Mouse (Mus musculus): ENCODE data around the gene Zbtb8b. TPM values are rescaled to one million over a fixed set of nuclear protein-coding genes. Genes with fewer than 3 reads are reported as not detected.
"Not testable (repeated sequence)": the region's sequence is repeated elsewhere in the genome, so short reads cannot be mapped to it uniquely, and the experiment has no call there.

The Zbtb8b gene
- polyA plus RNA-seq, 1 experiment from 2014 or later = 6.0 TPM

- peaks cover 4% of the 10 kb centered on the region; the same call in 1 of the 2 replicates for H3K27me3 ChIP-seq
- peaks cover 4% of the 10 kb centered on the region for H3K4me1 ChIP-seq
- no peak overlapping the region for H3K4me3 ChIP-seq
- no peak for ATAC-seq (ENCODE audit: low FRiP score)
- H3K27ac ChIP-seq = no peak overlapping the region
- no peak overlapping the region for H3K9ac ChIP-seq
- no peaks in the 10 kb centered on the region for H3K36me3 ChIP-seq
- no peaks in the 10 kb centered on the region for H3K9me3 ChIP-seq (replicated peaks)
- no peak overlapping the region for H3K4me2 ChIP-seq (replicated peaks)
- WGBS = 61% methylated on average over 5 of the region's 5 CpGs
Measured at GRCm38 (mm10) chr4:129456126-129456525, 15.5 kb upstream of the Zbtb8b start.

DNA sequence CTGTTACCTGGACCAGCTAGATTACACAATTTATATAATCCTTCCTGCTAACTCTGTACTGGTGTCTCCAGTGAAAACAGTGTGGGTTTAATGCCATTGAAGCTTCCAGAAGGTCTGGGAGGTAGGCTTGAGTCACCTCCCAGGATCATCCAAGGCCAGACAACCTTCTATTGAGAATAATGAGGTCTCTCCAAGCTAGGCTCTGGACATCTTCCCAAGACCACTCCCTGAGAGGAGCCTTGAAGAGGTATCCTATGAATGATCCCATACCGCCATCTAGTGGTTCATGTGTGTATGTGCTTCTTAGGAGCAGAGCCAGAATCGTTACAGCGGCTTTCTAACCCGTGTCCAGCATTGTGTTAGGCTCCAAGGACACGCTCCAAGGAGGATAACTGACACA, 14.6 kb upstream of the Zbtb8b start:
- ATAC-seq (ENCODE audit: low FRiP score) = peak; percentile 66; the same call in 1 of the 2 replicates
- Histone ChIP-seq H3K36me3 (no peaks in the 10 kb centered on the region), H3K27ac (no peak overlapping the region), H3K4me1 (no peaks in the 10 kb centered on the region), H3K4me2 (replicated peaks) (no peak overlapping the region), H3K27me3 (peaks cover 4% of the 10 kb centered on the region; the same call in 1 of the 2 replicates), H3K4me3 (no peak overlapping the region), H3K9me3 (replicated peaks) (no peaks in the 10 kb centered on the region), H3K9ac (no peak overlapping the region)
- WGBS = 2% methylated on average over 5 of the region's 5 CpGs

DNA sequence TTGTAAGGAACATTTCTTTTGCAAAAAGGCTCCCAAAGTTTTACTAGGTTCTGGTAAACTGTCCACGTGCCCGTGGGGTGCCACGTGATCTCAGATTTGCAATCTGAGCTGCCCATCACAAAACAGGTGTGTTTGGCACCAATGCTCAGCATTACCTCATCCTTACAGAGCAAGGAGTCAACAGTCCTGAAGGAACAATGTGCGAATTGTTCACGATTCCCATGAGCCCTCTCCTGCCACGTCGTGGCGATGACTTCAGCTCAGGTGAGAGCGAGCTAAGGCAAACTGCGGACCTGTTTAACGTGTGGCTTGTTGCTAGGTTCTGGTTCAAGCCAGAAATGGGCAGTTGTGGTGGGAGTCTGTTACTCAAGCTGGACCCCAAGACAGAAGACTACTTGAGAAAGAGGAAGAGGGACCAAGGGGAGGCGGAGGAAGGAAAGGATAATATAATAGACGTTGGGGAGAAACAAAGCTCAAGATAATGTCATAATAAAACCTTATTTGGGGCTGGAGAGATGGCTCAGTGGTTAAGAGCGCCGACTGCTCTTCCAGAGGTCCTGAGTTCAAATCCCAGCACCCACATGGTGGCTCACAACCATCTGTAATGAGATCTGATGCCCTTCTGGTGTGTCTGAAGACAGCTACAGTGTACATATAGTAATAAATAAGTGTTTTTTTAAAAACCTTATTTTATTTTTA, 11.0 kb upstream of the Zbtb8b start:
- WGBS = 82% methylated on average over 15 of the region's 15 CpGs
- Histone ChIP-seq H3K4me3 (no peak overlapping the region), H3K36me3 (no peaks in the 10 kb centered on the region), H3K4me2 (replicated peaks) (no peak overlapping the region), H3K9me3 (replicated peaks) (no peaks in the 10 kb centered on the region), H3K27ac (no peak overlapping the region), H3K4me1 (no peaks in the 10 kb centered on the region), H3K27me3 (peaks cover 4% of the 10 kb centered on the region; the same call in 1 of the 2 replicates), H3K9ac (no peak overlapping the region)
- ATAC-seq (ENCODE audit: low FRiP score) = no peak

DNA sequence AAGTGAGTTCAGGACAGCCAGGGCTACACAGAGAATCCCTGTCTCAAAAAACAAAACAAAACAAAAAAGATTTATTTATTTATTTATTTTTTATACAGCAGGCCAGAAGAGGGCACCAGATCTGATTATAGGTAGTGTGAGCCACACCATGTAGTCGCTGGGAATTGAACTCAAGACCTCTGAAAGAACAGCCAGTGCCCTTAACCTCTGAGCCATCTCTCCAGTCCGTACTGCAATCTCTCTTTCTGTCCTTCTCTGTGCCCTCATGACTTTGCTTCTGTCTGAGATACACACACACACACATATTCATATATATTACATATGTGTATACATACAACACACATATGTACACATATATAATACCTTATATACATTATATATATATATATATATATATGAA, 10.2 kb upstream of the Zbtb8b start:
- Histone ChIP-seq H3K4me3 (no peak overlapping the region), H3K9ac (no peak overlapping the region), H3K4me1 (no peaks in the 10 kb centered on the region), H3K4me2 (replicated peaks) (no peak overlapping the region), H3K36me3 (no peaks in the 10 kb centered on the region), H3K27me3 (no peaks in the 10 kb centered on the region), H3K9me3 (replicated peaks) (no peaks in the 10 kb centered on the region), H3K27ac (no peak overlapping the region)
- 74% methylated on average over 2 of the region's 2 CpGs for WGBS
- ATAC-seq (ENCODE audit: low FRiP score) = no peak

- H3K9ac ChIP-seq = no peak overlapping the region
- H3K4me2 ChIP-seq (replicated peaks) = no peak overlapping the region
- WGBS = 86% methylated on average over 6 of the region's 6 CpGs
- H3K4me3 ChIP-seq = no peak overlapping the region
- H3K4me1 ChIP-seq = no peaks in the 10 kb centered on the region
- no peaks in the 10 kb centered on the region for H3K9me3 ChIP-seq (replicated peaks)
- no peaks in the 10 kb centered on the region for H3K36me3 ChIP-seq
- ATAC-seq (ENCODE audit: low FRiP score) = no peak
- H3K27ac ChIP-seq = no peak overlapping the region
- H3K27me3 ChIP-seq = no peaks in the 10 kb centered on the region
Measured at GRCm38 (mm10) chr4:129448713-129449112, 8.1 kb upstream of the Zbtb8b start.

DNA sequence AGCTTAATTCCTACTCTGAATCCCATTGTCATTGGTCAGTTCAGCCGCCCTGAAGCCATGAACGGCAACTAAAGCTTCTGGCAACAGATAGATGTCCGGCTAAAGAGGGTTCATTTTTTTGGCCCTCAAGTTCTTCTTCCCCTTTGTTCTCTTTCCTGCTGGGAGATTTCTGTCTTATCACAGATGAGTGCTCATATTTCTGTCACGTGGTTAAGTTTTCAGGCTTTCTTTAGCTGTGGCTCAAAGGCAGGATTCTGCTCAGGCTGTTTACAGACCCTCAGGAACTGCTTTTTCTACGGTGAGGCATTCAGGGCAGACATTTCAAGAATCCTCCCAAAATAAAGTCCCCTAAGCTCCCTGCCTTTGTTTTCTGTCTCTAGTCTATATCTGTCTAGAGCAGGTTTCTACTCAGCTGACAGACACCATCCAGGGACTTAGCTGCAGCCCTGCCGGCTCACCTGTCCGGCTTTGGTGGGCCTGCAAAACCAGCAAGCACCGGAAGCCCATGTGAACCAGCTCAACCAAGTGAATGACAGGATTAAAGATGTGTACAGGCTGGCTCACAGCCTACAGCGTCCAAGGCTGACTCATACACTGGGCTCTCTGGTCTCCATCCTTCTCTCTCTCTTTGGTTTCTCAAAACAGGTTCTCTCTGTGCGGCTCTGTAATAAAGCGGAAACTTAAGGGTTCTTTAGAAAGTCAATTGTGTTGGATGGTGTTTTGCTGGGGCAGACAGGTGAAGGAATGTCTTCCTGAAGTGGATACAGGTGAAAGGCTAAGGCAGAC, 7.3 kb upstream of the Zbtb8b start:
- no peak for ATAC-seq (ENCODE audit: low FRiP score)
- no peak overlapping the region for H3K4me2 ChIP-seq (replicated peaks)
- no peak overlapping the region for H3K9ac ChIP-seq
- no peaks in the 10 kb centered on the region for H3K9me3 ChIP-seq (replicated peaks)
- H3K27me3 ChIP-seq = peaks cover 3% of the 10 kb centered on the region
- no peaks in the 10 kb centered on the region for H3K36me3 ChIP-seq
- H3K4me3 ChIP-seq = no peak overlapping the region
- no peak overlapping the region for H3K27ac ChIP-seq
- H3K4me1 ChIP-seq = no peaks in the 10 kb centered on the region
- 86% methylated on average over 11 of the region's 11 CpGs for WGBS

- WGBS = 84% methylated on average over 8 of the region's 8 CpGs
- no peak overlapping the region for H3K4me2 ChIP-seq (replicated peaks)
- H3K27me3 ChIP-seq = peaks cover 9% of the 10 kb centered on the region
- no peak overlapping the region for H3K9ac ChIP-seq
- no peak for ATAC-seq (ENCODE audit: low FRiP score)
- H3K27ac ChIP-seq = no peak overlapping the region
- H3K9me3 ChIP-seq (replicated peaks) = no peaks in the 10 kb centered on the region
- no peaks in the 10 kb centered on the region for H3K36me3 ChIP-seq
- no peak overlapping the region for H3K4me3 ChIP-seq
- H3K4me1 ChIP-seq = no peaks in the 10 kb centered on the region
Measured at GRCm38 (mm10) chr4:129447360-129447759, 6.7 kb upstream of the Zbtb8b start.

- peak overlapping the region; percentile 65 for H3K4me2 ChIP-seq (replicated peaks)
- 34% methylated on average over 6 of the region's 6 CpGs for WGBS
- no peak for ATAC-seq (ENCODE audit: low FRiP score)
Measured at GRCm38 (mm10) chr4:129441145-129441544, 492 bp upstream of the Zbtb8b start.

GRCm38 (mm10) chr4:129418321-129418720, 22.3 kb downstream of the Zbtb8b start:
- Histone ChIP-seq H3K9ac (no peak overlapping the region), H3K27me3 (no peaks in the 10 kb centered on the region), H3K9me3 (replicated peaks) (no peaks in the 10 kb centered on the region), H3K27ac (no peak overlapping the region), H3K4me3 (no peak overlapping the region), H3K36me3 (no peaks in the 10 kb centered on the region), H3K4me2 (replicated peaks) (no peak overlapping the region), H3K4me1 (no peaks in the 10 kb centered on the region)
- ATAC-seq (ENCODE audit: low FRiP score) = no peak
- 78% methylated on average over 5 of the region's 5 CpGs for WGBS

More at GRCm38 (mm10) chr4:129441145-129441544, 492 bp upstream of the Zbtb8b start:
- no peaks in the 10 kb centered on the region for H3K9me3 ChIP-seq (replicated peaks)
- H3K27me3 ChIP-seq = peaks cover 42% of the 10 kb centered on the region
- no peak overlapping the region for H3K27ac ChIP-seq
- H3K4me3 ChIP-seq = no peak overlapping the region
- H3K36me3 ChIP-seq = no peaks in the 10 kb centered on the region
- peaks cover 6% of the 10 kb centered on the region; the same call in 1 of the 2 replicates for H3K4me1 ChIP-seq
- H3K9ac ChIP-seq = no peak overlapping the region

DNA sequence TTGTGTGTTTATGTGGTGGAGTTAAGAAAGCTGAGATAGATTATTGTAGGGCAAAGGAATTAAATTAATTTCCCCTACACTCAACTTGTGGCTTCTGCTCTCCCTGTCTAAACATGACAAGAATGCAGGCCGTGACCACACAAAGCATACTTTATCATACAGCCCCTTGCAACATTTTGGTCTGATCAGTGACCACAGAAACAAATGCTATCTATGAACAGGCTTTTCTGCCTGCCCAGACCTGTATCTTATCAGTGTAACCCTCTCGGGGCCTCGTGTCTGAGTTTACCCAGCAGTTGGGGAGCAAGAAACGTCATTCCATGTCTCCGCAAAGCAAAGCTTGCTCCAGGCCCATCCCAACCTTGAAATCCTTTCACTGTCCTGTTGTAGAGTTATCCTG, 24.2 kb downstream of the Zbtb8b start:
- H3K4me1 ChIP-seq = no peaks in the 10 kb centered on the region
- no peak overlapping the region for H3K4me3 ChIP-seq
- H3K9me3 ChIP-seq (replicated peaks) = no peaks in the 10 kb centered on the region
- no peaks in the 10 kb centered on the region for H3K36me3 ChIP-seq
- WGBS = 80% methylated on average over 5 of the region's 5 CpGs
- H3K27ac ChIP-seq = no peak overlapping the region
- H3K9ac ChIP-seq = no peak overlapping the region
- no peak overlapping the region for H3K4me2 ChIP-seq (replicated peaks)
- no peaks in the 10 kb centered on the region for H3K27me3 ChIP-seq
- ATAC-seq (ENCODE audit: low FRiP score) = no peak

GRCm38 (mm10) chr4:129415892-129416291, 24.8 kb downstream of the Zbtb8b start:
- Histone ChIP-seq H3K4me2 (replicated peaks) (no peak overlapping the region), H3K27ac (no peak overlapping the region), H3K4me1 (no peaks in the 10 kb centered on the region), H3K4me3 (no peak overlapping the region), H3K36me3 (no peaks in the 10 kb centered on the region), H3K9ac (no peak overlapping the region), H3K27me3 (no peaks in the 10 kb centered on the region), H3K9me3 (replicated peaks) (no peaks in the 10 kb centered on the region)
- no peak for ATAC-seq (ENCODE audit: low FRiP score)
- WGBS = 92% methylated on average over 5 of the region's 5 CpGs

DNA sequence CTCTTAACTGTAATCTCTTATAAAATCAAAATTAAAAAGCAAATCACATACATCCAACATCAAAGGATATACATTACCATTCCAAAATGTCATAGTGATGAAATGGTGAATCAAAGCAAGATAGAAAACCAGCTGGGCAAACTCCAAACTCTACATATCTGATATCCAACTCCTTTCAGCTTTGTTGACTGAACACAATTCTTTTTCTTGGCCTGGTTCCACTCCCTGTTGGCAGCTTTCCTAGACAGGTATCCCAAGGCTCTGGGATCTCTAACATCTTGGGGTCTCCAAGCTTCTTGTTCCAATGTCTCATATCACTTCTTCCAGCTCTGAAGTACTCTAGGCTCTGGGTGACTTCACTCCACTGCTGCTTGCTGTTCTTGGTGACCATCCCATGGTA, 29.7 kb downstream of the Zbtb8b start:
- Histone ChIP-seq H3K4me1 (peaks cover 5% of the 10 kb centered on the region; the same call in 1 of the 2 replicates), H3K9me3 (replicated peaks) (no peaks in the 10 kb centered on the region), H3K4me2 (replicated peaks) (no peak overlapping the region), H3K27me3 (peaks cover 3% of the 10 kb centered on the region; the same call in 1 of the 2 replicates), H3K4me3 (no peak overlapping the region), H3K9ac (no peak overlapping the region), H3K27ac (no peak overlapping the region), H3K36me3 (no peaks in the 10 kb centered on the region)
- no peak for ATAC-seq (ENCODE audit: low FRiP score)

- H3K9ac ChIP-seq; H3K4me1 ChIP-seq; H3K9me3 ChIP-seq (replicated peaks); H3K4me2 ChIP-seq (replicated peaks); H3K36me3 ChIP-seq; H3K4me3 ChIP-seq; H3K27me3 ChIP-seq; ATAC-seq (ENCODE audit: low FRiP score); H3K27ac ChIP-seq: not testable (repeated sequence)
- WGBS = 83% methylated on average over 3 of the region's 3 CpGs
Measured at GRCm38 (mm10) chr4:129410532-129410931, 30.1 kb downstream of the Zbtb8b start.

Data from hindbrain, embryonic 12.5 days (tissue).